Mouse (Mus musculus): ENCODE measurements around the gene Trmt13.

GRCm38 (mm10) chr3:116634853-116635252 is 20.5 kb upstream of the Trmt13 start:
- TF ChIP-seq CTCF (IDR thresholded peaks at IDR 0.05; ENCODE audit: borderline replicate concordance, insufficient read depth, low read length) (no peak), POLR2A (IDR thresholded peaks at IDR 0.05; ENCODE audit: low read depth, low read length) (no peak)

Measured in embryonic fibroblast, embryonic 13.5 days (primary cell).